Mouse (Mus musculus): Measurements from ENCODE around the gene Pelp1.
"Not testable (repeated sequence)": the region's sequence is repeated elsewhere in the genome, so short reads cannot be mapped to it uniquely, and the experiment has no call there.

Gene Pelp1

DNA sequence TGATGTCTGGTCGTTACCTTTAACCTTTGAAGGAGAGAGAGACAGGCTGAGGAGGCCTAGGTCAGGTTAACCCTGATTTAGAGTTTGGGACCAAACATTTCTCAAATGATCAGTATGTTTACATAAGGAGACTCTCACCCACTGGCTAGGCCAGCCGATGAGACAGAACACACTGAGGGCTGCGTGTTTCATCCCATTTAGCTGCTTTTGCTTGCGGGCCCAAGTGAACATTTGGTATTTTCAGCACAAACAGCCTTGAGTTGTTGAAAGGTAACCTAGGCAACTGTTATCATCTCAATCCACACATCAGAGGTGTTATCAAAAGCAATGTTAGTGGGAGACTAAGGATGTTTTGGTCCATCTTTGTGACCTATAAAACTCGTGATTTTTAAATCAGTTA lies 9.7 kb upstream of the Pelp1 start:
- no peak for DNase-seq

DNA sequence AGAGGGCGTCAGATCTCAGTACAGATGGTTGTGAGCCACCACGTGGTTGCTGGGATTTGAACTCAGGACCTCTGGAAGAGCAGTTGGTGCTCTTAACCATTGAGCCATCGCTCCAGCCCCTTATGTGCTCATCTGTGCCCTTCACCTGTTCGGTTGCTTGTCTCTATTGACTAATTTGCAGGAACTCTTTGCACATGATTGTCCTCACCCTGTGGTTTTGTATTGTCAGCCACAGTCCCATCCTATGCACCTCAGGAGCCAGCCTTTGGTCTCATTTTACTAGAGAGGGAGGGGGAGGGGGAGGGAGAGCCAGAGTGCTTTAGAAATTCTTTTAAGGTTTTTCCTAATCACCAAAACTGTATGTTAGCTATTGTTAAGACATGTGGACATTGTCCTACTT lies 8.4 kb upstream of the Pelp1 start:
- DNase-seq = no peak

GRCm38 (mm10) chr11:70413961-70414360 lies 4.1 kb upstream of the Pelp1 start:
- DNase-seq = no peak

DNA sequence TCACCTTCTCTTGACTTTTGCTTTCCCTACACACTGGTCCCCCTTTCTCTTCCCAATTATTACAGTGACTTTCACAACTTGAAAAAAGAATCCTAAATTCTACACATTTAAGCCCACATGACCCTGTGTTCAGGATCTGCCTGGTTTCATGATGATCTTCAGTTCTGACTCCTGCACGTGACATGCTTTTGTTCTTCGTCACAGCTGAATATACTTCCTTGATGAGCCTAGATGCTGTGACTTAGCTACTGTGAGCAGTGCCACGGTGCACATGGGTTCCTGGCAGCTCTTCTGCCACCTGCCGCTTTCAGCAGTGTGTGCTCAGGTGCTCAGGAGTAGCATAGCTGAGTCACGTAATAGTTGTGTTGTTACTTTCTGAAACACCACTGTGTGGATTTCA lies 2.8 kb upstream of the Pelp1 start:
- no peak for DNase-seq

GRCm38 (mm10) chr11:70410297-70410643 lies 439 bp upstream of the Pelp1 start:
- no peak for DNase-seq

DNA sequence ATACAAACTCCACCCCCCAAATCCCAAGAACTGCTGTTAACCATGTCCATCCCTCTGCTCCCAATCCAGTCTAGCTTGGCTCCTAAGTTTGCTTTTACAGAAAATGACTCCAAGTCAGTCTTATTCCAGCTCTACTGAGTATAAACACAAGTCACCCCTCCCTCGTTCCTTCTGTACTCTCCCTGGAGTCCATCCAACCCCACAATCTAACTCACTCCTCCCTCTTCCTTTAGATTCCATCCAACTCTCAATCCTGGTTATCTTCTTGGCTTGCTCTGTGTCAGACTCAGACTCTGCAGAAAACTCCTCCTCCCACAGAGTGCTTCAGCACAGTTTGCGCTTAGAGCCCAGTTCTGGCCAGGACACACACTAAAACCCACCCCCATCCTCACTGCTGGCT lies 6.2 kb downstream of the Pelp1 start:
- no peak for DNase-seq

DNA sequence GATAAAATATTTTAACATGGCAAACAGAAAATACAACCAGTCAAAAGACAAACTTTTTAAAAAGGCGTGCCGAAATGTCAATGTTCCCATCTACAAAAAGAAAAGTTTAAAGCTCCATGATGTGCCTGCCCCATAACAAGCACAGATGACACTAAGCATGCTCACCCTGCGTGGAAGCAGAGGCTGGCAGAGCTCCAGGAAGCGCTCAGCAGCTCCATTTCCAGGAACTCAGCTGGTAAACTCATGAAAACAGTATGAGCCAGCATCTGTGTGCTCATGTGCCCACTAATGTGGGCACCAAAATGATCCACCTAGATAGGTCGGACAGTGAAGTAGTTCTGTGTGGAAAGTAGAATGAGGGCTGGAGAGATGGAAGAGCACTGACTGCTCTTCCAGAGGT lies 20.4 kb downstream of the Pelp1 start:
- no peak for DNase-seq

GRCm38 (mm10) chr11:70387436-70387835 lies 22.4 kb downstream of the Pelp1 start:
- no peak for DNase-seq

DNA sequence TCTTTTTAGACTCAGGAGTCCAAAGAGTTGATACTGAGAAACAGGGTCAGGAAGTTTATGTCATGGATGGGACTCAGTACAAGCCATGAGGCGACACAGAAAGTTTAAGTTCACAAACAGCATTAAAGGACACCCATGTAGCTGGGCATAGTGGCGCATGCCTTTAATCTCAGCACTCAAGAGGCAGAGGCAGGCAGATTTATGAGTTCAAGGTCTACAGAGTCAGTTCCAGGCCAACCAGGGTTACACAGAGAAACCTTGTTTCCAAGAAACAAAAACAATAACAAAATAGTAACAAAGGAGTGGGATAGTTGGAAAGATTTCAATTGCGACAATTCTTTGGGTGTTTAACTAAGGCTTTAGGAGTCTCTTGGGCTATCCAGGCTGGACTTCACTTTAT lies 25.7 kb downstream of the Pelp1 start:
- no peak for DNase-seq

DNA sequence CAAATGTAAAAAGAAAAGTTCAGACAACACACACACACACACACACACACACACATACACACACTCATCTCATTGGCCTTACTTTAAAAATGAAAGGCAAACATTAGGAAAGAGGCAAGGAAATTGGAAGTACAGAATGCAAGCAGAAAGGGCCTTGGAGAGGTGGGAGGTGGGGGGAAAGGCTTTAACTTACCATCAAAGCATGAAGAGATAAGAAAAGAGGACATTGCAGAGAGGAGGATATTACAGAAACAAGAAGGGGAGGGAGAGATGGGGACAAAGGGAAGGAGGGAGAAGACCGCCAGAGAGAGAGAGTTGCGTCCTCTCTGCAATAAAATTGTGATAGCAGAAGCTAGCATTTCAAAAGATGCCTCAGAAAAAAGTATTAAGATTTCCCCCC lies 28.5 kb downstream of the Pelp1 start:
- no peak for DNase-seq

DNA sequence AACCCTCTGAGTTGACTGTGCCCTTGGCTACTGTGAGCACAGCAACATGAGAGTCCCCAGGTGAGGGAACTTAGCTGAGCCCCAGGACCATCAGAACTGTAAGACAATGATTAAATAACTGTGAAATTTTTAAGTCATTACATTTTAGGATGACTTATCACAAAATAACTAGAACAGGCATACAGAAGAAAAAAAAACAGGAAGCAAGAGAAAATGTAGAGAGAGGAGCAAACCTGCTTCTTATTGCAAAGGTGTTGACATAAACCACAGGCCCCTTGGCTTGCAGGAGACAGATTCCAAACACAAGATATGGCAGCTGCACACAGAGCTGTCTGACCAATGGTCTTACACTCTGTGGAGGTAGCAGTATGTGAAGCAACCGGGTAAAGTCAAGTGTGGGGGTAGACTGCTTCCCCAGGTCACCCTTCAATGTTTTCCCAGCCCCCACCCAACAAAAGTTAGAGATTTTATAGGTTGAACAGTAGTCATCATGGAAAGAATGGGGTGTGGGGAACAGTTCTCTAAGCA lies 29.3 kb downstream of the Pelp1 start:
- no peak for DNase-seq

DNA sequence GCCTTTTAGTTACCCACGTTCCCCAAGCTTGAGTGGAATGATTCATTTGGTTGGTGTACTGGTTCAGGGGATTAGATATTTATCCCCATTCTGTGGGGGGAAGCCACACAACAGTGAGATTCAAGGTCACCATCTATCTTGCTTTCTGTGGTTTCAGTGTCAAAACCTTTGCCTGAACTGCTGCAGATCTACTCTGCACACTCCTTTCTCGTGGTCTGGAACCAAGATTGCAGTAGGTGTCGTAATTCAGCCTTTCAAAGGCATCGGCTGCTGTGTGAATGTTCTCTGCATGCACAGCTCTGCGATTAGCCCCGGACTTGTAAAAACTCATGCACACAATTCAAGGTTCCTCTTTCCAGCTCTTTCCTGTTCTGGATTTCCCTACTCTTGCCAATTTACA lies 33.8 kb downstream of the Pelp1 start:
- DNase-seq = no peak

- DNase-seq = no peak
Observed at GRCm38 (mm10) chr11:70374302-70374701, 35.5 kb downstream of the Pelp1 start.

DNA sequence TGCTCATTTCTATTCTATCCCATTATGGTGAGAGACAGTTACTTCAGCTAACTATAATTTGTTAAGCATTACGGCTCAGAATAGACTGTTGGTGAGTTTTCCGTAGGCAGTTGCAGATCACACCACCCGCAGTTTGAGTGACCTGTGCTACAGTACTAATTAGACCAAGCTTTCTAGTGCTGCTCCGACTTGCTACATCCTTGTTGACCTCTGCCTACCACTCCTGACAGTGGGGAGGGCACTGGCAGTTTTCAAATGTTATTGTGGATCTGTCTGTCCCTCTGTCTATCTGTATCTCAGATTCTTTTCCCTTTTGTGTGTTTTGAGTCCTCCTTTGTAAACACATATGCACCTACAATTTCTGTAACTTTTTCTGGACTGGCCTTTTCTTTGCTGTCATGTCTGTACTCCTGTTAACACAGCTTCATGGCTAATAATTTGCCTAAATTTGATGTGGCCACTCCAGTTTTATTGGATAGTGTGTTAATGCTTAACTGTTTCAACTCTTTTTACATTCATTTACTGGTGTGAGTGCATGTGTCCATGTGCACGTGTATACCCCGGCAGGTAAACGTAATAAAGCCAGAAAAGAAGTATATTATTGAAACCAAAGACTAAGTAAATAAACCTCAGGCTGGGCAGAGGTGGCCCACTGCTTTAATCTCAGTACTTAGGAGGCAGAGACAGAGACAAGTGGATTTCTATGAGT lies 36.8 kb downstream of the Pelp1 start:
- DNase-seq = no peak

GRCm38 (mm10) chr11:70372396-70372795 lies 37.4 kb downstream of the Pelp1 start:
- no peak for DNase-seq

DNA sequence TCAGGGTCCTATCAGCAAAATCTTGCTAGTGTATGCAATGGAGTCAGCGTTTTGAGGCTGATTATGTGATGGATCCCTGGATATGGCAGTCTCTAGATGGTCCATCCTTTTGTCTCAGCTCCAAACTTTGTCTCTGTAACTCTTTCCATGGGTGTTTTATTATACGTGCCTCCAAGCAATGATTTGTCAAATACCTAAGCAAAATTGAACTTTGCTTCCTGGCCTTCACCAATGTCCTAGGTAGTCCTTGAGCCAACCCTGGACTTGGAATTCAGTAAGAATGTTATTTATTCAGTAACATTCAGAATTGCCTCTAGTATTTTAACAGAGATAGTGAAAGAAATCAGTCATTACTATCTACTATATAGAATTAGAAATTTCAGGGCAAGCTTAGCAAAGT lies 41.2 kb downstream of the Pelp1 start:
- not testable (repeated sequence) for DNase-seq

DNA sequence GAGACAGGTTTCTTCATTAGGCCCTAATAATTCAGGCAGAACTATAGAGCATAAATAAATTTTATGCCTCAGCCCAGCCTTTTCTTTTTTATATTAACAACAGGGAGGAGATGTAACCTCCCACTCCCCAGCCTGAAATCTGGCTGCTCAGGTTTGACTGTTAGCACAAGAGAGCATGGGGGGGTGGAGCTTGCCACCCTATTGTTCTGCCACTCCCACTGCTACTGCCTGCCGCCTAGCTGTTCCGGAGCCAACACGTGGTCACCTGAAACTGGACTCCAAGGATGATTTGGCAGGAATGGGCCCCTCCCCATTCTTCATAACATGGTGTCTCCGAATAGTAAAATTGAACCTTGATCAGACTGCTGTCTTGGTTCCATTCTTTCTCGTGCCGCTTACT lies 42.1 kb downstream of the Pelp1 start:
- DNase-seq = not testable (repeated sequence)

- no peak for DNase-seq
Observed at GRCm38 (mm10) chr11:70351868-70352267, 58.0 kb downstream of the Pelp1 start, which contains the start of gene Alox15. Gene Alox15 (minus strand): TSS chr11:70352031.

DNA sequence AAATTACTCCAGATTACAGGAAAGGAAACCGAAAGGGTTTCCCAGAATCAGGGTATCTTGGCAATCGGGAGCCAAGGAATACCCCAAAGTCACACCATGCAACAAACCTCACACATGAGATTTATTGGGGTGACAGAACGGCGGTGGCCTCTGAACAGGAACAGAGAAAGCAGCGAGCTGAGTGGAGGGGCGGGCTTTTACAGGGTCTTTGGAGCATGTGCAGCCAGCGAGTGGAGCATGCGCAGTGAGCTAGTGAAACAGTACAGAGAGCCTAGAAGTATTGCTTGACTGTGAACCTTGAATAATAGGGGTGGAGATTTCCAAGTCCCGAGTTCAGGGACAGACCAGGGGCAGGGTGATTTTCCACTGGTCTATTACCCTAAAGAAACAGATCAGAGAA lies 61.2 kb downstream of the Pelp1 start:
- DNase-seq = no peak

DNA sequence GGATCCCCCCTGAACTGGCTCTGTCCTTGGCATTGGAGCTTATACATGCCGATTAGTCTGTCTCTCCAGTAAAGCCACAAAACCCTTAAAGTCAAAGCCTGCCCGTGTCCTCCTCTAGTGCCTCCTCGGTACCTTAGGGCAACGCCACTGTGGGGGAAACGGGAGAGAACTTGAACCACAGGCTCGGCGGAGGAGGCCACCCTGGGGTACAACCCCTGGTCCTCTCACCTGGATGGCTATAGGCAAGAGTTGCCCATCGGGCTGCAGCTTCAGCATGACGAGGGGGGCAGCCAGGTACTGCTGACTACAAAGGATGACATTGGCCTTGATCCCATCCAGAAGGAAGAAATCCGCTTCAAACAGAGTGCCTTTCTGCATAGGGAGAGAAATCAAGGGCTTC lies 62.0 kb downstream of the Pelp1 start:
- DNase-seq = no peak

DNA sequence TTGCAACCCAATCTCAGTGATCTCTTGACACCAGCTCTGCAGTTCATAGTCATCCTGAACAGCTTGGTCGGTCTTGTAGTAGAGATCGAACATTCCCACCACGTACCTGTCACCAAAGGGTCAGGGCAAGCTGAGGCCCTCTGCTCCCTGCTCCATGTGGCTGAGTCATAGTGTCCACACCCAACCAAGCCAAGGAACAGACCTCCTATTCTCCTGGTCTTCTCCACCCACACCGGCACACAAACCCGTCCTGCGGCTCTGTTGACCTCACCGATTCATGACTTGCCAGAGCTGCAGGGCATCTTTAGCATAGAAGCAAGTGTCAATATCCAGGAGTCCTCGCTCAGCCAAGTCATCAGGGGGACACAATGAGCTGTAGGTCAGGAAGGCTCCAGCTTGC lies 64.3 kb downstream of the Pelp1 start:
- DNase-seq = no peak

- DNase-seq = no peak
Observed at GRCm38 (mm10) chr11:70345061-70345460, 64.8 kb downstream of the Pelp1 start.
